Mouse (Mus musculus) left cerebral cortex, adult 2 months (tissue): ENCODE measurements around the gene Kank1. TPM values are rescaled to one million over a fixed set of nuclear protein-coding genes. Genes with fewer than 3 reads are reported as not detected.

Experiments
- DNase-seq, 2 experiments: peaks; one replicate each; pipeline ENCODE4 v3.0.0; 2021 to 2022; ENCODE audit warnings: low spot score in 2 of 2, mixed read lengths in 1 of 2; ENCODE audit errors: extremely low spot score in 1 of 2
- H3K27ac ChIP-seq: fragments of 200-600 bp; 2 replicates; pipeline ENCODE4 v1.8.1; 2022
- H3K4me3 ChIP-seq: fragments of 200-600 bp; 2 replicates; pipeline ENCODE4 v1.8.1; 2022
- CTCF ChIP-seq: fragments of 200-600 bp; IDR thresholded peaks from 2 replicates; pipeline ENCODE4 v1.8.1; 2022; ENCODE audit warnings: antibody characterized with exemption, mild to moderate bottlenecking, moderate library complexity
- intact Hi-C: fragments of 180-260 bp; cut with DNase I; formaldehyde crosslinking; loops from one replicate; pipeline ENCODE4 v1.15.1; 2025
- total RNA-seq, 2 experiments: library from RNA; stranded (reverse); gene quantifications; 2 replicates each; pipeline ENCODE4 v1.2.3; 2021

Kank1 gene
- total RNA-seq, 2 experiments from 2014 or later, result 14.1 to 20.0 TPM

GRCm38 (mm10) chr19:25295207-25295606 lies 58.4 kb downstream of the Kank1 start:
- DNase-seq, result no peak
- Histone ChIP-seq H3K27ac (no peak overlapping the region), H3K4me3 (no peak overlapping the region)
- intact Hi-C loops, result no loop called here
- no peak for TF ChIP-seq CTCF

- H3K4me3 ChIP-seq, result no peak overlapping the region
- no peak for TF ChIP-seq CTCF
- DNase-seq, result no peak
- H3K27ac ChIP-seq, result no peak overlapping the region
- intact Hi-C loops, result no loop called here
Measured at GRCm38 (mm10) chr19:25297269-25297668, 60.5 kb downstream of the Kank1 start.

GRCm38 (mm10) chr19:25299852-25300670 lies 63.3 kb downstream of the Kank1 start:
- no peak for TF ChIP-seq CTCF
- intact Hi-C loops, result no loop called here
- no peak overlapping the region for H3K27ac ChIP-seq
- no peak overlapping the region for H3K4me3 ChIP-seq
- DNase-seq, result no peak

GRCm38 (mm10) chr19:25301189-25301588 lies 64.4 kb downstream of the Kank1 start:
- intact Hi-C loops, result no loop called here
- H3K4me3 ChIP-seq, result no peak overlapping the region

GRCm38 (mm10) chr19:25306277-25306676 lies 69.5 kb downstream of the Kank1 start:
- Histone ChIP-seq H3K27ac (no peak overlapping the region), H3K4me3 (no peak overlapping the region)
- peak; percentile 40 for TF ChIP-seq CTCF
- DNase-seq, result no peak
- intact Hi-C loops, result no loop called here

More at GRCm38 (mm10) chr19:25301189-25301588, 64.4 kb downstream of the Kank1 start:
- no peak for DNase-seq
- no peak overlapping the region for H3K27ac ChIP-seq
- TF ChIP-seq CTCF, result no peak

- TF ChIP-seq CTCF, result no peak
- Histone ChIP-seq H3K4me3 (no peak overlapping the region), H3K27ac (no peak overlapping the region)
- intact Hi-C loops, result no loop called here
- DNase-seq, result no peak
Measured at GRCm38 (mm10) chr19:25308156-25308555, 71.4 kb downstream of the Kank1 start.

GRCm38 (mm10) chr19:25308763-25309162 lies 72.0 kb downstream of the Kank1 start:
- intact Hi-C loops, result no loop called here
- Histone ChIP-seq H3K4me3 (no peak overlapping the region), H3K27ac (no peak overlapping the region)
- DNase-seq, result no peak
- no peak for TF ChIP-seq CTCF

- intact Hi-C loops, result no loop called here
- H3K27ac ChIP-seq, result no peak overlapping the region
- DNase-seq, result no peak
- no peak for TF ChIP-seq CTCF
- H3K4me3 ChIP-seq, result no peak overlapping the region
Measured at GRCm38 (mm10) chr19:25310989-25311388, 74.2 kb downstream of the Kank1 start.

- intact Hi-C loops, result no loop called here
- TF ChIP-seq CTCF, result no peak
- DNase-seq, result no peak
Measured at GRCm38 (mm10) chr19:25311626-25312025, 74.9 kb downstream of the Kank1 start.

GRCm38 (mm10) chr19:25315458-25315889 lies 78.7 kb downstream of the Kank1 start:
- no peak for TF ChIP-seq CTCF
- H3K27ac ChIP-seq, result no peak overlapping the region
- no peak overlapping the region for H3K4me3 ChIP-seq
- DNase-seq, result peak; percentile 14 to 20
- intact Hi-C loops, result no loop called here

More at GRCm38 (mm10) chr19:25311626-25312025, 74.9 kb downstream of the Kank1 start:
- Histone ChIP-seq H3K4me3 (no peak overlapping the region), H3K27ac (no peak overlapping the region)

- no peak for DNase-seq
- H3K4me3 ChIP-seq, result no peak overlapping the region
- no peak overlapping the region for H3K27ac ChIP-seq
- TF ChIP-seq CTCF, result no peak
- intact Hi-C loops, result no loop called here
Measured at GRCm38 (mm10) chr19:25315993-25316392, 79.2 kb downstream of the Kank1 start.

- DNase-seq, result no peak
- intact Hi-C loops, result no loop called here
- Histone ChIP-seq H3K27ac (no peak overlapping the region), H3K4me3 (no peak overlapping the region)
- no peak for TF ChIP-seq CTCF
Measured at GRCm38 (mm10) chr19:25324265-25324664, 87.5 kb downstream of the Kank1 start.
